Mouse (Mus musculus) lung, postnatal 0 days (tissue): ENCODE data around the gene Fibcd1. TPM values are rescaled to one million over a fixed set of nuclear protein-coding genes. Genes with fewer than 3 reads are reported as not detected.

Source experiments
- ATAC-seq: fragments of 200-750 bp; cut with Nextera tagmentation; 2 replicates; pipeline ENCODE4 v1.8.0; 2017; ENCODE audit warnings: moderate library complexity
- DNase-seq: peaks from one replicate; pipeline ENCODE4 v3.0.0-alpha.2; 2016; ENCODE audit warnings: low spot score
- H3K27ac ChIP-seq: fragments of 300-500 bp; sonication (generic); 2 replicates; pipeline ENCODE4 v1.5.1; 2014; ENCODE audit warnings: antibody characterized with exemption, mild to moderate bottlenecking, low read length, mixed read lengths
- H3K27me3 ChIP-seq: fragments of 300-500 bp; sonication (generic); replicated peaks from 2 replicates; pipeline ENCODE4 v1.6.1; 2014; ENCODE audit warnings: low read length, mixed read lengths; ENCODE audit not compliant: insufficient read depth
- H3K36me3 ChIP-seq: fragments of 300-500 bp; sonication (generic); 2 replicates; pipeline ENCODE4 v1.6.1; 2014; ENCODE audit warnings: low read length, mixed read lengths; ENCODE audit not compliant: insufficient read depth
- H3K4me1 ChIP-seq: fragments of 300-500 bp; sonication (generic); 2 replicates; pipeline ENCODE4 v1.6.1; 2014; ENCODE audit warnings: antibody characterized with exemption, low read depth, low read length, mixed read lengths; ENCODE audit not compliant: insufficient read depth
- H3K4me2 ChIP-seq: fragments of 300-500 bp; sonication (generic); replicated peaks from 2 replicates; pipeline ENCODE4 v1.6.1; 2014; ENCODE audit warnings: low read depth, mild to moderate bottlenecking, low read length, moderate library complexity, mixed read lengths
- H3K4me3 ChIP-seq: fragments of 300-500 bp; sonication (generic); 2 replicates; pipeline ENCODE4 v1.5.1; 2014; ENCODE audit warnings: low read depth, low read length
- H3K9ac ChIP-seq: fragments of 300-500 bp; sonication (generic); replicated peaks from 2 replicates; pipeline ENCODE4 v1.6.1; 2014; ENCODE audit warnings: low read depth, mild to moderate bottlenecking
- H3K9me3 ChIP-seq: fragments of 300-500 bp; sonication (generic); 2 replicates; pipeline ENCODE4 v1.6.1; 2016; ENCODE audit warnings: low read length, mixed read lengths
- CTCF ChIP-seq: IDR thresholded peaks from 2 replicates; pipeline ENCODE4 v1.5.1; 2016; ENCODE audit warnings: antibody characterized with exemption, mild to moderate bottlenecking
- EP300 ChIP-seq: IDR thresholded peaks from 2 replicates; pipeline ENCODE4 v1.6.1; 2016; ENCODE audit warnings: antibody characterized with exemption, mild to moderate bottlenecking, control low read depth
- WGBS: fragments of 180-500 bp; shearing (Covaris S2); extraction: QIAGEN DNeasy Blood & Tissue Kit; methylation state at CpG from one replicate; pipeline ENCODE4 v1.1.7; 2014; 5-methylcytosine and 5-hydroxymethylcytosine counted together
- polyA plus RNA-seq: library from polyadenylated mRNA; unstranded; fragments of >200 nt; fragmentation: Nextera tagmentation; extraction: Ambion mirVana; gene quantifications from 2 replicates; pipeline ENCODE4 v1.2.1, GENCODE M21; 2015

Gene Fibcd1
- polyA plus RNA-seq, 1 experiment from 2014 or later = 0.08 TPM

GRCm38 (mm10) chr2:31769115-31769514, 76.7 kb downstream of the Fibcd1 start:
- Histone ChIP-seq H3K9me3 (no peaks in the 10 kb centered on the region), H3K4me3 (no peak overlapping the region), H3K4me2 (0 out of 2 replicates have a peak overlapping the region, but pooled peaks have one; percentile 14), H3K4me1 (peaks cover 48% of the 10 kb centered on the region), H3K27me3 (no peaks in the 10 kb centered on the region), H3K27ac (peak overlapping the region; percentile 91), H3K36me3 (no peaks in the 10 kb centered on the region), H3K9ac (no peak overlapping the region)
- DNase-seq = no peak
- TF ChIP-seq CTCF = no peak
- no peak for TF ChIP-seq EP300
- WGBS = 24% methylated on average over 4 of the region's 4 CpGs
- no peak for ATAC-seq

GRCm38 (mm10) chr2:31767815-31768214, 78.0 kb downstream of the Fibcd1 start:
- ATAC-seq = no peak
- DNase-seq = peak; percentile 58
- Histone ChIP-seq H3K9ac (no peak overlapping the region), H3K4me3 (no peak overlapping the region), H3K27me3 (no peaks in the 10 kb centered on the region), H3K27ac (peak overlapping the region; percentile 49), H3K36me3 (no peaks in the 10 kb centered on the region), H3K4me1 (peaks cover 54% of the 10 kb centered on the region), H3K9me3 (no peaks in the 10 kb centered on the region), H3K4me2 (no peak overlapping the region)
- 48% methylated on average over 4 of the region's 4 CpGs for WGBS
- no peak for TF ChIP-seq EP300
- no peak for TF ChIP-seq CTCF

- ATAC-seq (no peak), DNase-seq (no peak)
- TF ChIP-seq EP300 = no peak
- no peak for TF ChIP-seq CTCF
- Histone ChIP-seq H3K4me3 (no peak overlapping the region), H3K27ac (peak overlapping the region; percentile 49; the same call in 1 of the 2 replicates), H3K9me3 (no peaks in the 10 kb centered on the region), H3K9ac (no peak overlapping the region), H3K4me2 (no peak overlapping the region), H3K27me3 (no peaks in the 10 kb centered on the region), H3K36me3 (no peaks in the 10 kb centered on the region), H3K4me1 (peaks cover 61% of the 10 kb centered on the region)
- 89% methylated on average over 6 of the region's 6 CpGs for WGBS
Measured at GRCm38 (mm10) chr2:31767104-31767503, 78.7 kb downstream of the Fibcd1 start.

Other genes starting within 250 kb of the Fibcd1 start
- gene Prdm12, start 206.0 kb downstream of the Fibcd1 start, polyA plus RNA-seq = not detected in 2 replicates
- 17.7 and 18.7 TPM in 2 replicates for gene Exosc2, start 175.3 kb downstream of the Fibcd1 start, polyA plus RNA-seq
- gene Abl1, start 157.6 kb downstream of the Fibcd1 start, polyA plus RNA-seq = 15.6 and 16.3 TPM in 2 replicates
- 0.04 and 0.13 TPM in 2 replicates for gene Qrfp, start 35.4 kb downstream of the Fibcd1 start, polyA plus RNA-seq
- gene Lamc3, start 41.3 kb upstream of the Fibcd1 start, polyA plus RNA-seq = 2.9 and 3.4 TPM in 2 replicates
- 11.7 and 12.6 TPM in 2 replicates for gene Aif1l, start 104.1 kb upstream of the Fibcd1 start, polyA plus RNA-seq
- 57.1 and 65.6 TPM in 2 replicates for gene Nup214, start 128.4 kb upstream of the Fibcd1 start, polyA plus RNA-seq
- 2.5 TPM in 2 replicates for gene Fam78a, start 238.9 kb upstream of the Fibcd1 start, polyA plus RNA-seq
- gene Plpp7, start 249.5 kb upstream of the Fibcd1 start, polyA plus RNA-seq = 2.4 and 2.5 TPM in 2 replicates